Mouse (Mus musculus) lung, postnatal 10 days (tissue): Measurements from ENCODE around the gene Asf1b.
"Not testable (repeated sequence)": the region's sequence is repeated elsewhere in the genome, so short reads cannot be mapped to it uniquely, and the experiment has no call there.

Source experiments
- DNase-seq: peaks from one replicate; pipeline ENCODE4 v3.0.0; 2021

Gene Asf1b

DNA sequence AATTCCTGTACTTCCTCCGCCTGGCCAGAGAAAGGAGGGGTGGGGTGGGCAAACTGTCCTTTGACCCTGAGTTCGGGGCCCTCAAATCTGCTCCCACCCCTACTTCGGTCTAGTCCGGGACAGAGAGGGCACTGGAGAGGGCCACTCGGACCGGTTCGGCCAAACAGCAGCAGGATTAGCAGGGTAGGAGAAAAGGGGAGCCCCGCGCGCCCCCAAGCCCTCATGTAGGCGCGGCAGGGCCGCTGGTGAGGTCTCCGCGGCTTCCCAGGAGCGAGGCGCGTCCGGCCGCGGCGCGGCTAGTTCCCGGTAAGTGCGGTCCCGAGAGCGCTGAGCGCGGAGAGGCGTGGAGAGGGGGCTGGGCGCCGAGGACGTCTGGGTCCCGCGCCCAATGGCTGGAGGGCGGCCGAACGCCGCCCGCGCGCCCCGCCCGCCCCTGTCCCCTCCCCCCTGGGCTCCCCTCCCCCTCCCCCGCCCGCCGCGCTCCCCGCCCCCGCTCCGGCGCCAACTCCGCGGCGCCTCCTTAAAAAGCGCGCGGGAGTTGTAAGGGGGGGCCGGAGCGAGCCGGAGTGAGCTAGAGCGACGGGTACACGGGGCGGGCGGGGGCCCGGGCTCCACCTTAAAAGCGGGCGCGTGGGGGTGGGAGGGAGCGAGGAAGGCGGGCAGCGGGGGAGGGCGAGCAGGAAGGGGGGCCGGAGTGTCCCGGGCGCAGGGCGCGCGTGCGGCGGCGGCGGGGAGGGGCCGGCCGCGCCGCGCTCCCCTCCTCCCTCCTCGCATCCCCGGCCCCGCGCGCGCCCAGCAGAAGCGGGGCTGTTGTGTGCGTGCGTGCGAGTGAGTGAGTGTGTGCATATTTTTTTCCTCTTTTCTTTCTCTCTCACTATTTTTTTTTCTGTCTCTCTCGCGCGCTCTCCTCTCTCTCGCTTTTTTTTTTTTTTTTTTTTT lies 41.5 kb downstream of the Asf1b start:
- peak; percentile 94 for DNase-seq

GRCm38 (mm10) chr8:83997511-83998141 lies 42.3 kb downstream of the Asf1b start, which contains the start of gene Samd1:
TSS of gene Samd1 (plus strand) at chr8:83997672.
- DNase-seq: peak; percentile 62

GRCm38 (mm10) chr8:83998231-83999056 lies 43.1 kb downstream of the Asf1b start:
- DNase-seq: peak; percentile 74

DNA sequence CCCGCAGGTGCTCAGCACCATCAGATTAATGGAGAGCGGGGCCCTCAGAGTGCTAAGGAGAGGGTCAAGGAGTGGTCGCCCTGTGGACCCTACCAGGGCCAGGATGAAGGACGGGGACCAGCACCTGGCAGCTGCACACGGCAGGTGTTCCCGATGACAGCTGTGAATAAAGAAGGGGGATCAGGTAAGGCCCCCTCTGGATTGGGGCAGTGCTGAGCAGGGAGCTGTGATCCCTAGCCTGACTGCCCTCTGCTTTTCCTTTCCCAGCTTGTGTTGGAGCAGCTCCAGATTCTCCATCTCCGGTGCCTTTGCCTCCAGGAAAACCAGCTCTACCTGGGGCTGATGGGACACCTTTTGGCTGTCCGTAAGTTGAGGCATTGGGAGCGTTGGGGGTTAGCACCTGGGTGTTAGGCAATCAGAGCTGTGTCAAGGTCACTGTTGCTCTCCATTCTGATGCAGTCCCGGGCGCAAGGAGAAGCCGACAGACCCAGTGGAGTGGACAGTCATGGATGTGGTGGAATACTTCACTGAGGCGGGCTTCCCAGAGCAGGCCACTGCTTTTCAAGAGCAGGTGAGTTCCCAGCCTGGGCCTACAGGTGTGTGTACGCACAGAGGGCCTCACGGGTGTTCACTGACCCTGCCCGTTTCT lies 43.9 kb downstream of the Asf1b start:
- no peak for DNase-seq

DNA sequence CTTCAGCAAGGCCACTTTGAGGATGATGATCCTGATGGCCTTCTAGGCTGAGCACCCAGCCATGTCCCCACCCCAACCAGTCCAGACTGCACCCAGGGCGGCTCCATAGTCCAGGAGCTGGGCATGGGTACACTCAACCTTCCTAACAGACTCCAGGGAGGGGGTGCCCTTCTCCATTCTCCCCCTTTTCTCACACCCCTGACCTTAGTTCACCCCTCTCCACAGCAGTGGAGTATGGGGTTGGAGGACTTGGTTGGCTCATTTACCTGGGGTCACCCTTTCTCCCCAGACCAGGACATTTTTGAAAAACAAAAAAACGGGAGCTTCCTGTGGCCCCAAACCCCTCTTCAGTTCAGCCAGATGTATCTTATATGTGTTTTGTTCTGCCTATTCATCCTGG lies 44.5 kb downstream of the Asf1b start:
- DNase-seq: no peak

- no peak for DNase-seq
Observed at GRCm38 (mm10) chr8:84001281-84002000, 46.1 kb downstream of the Asf1b start, which contains the start of gene 1700067K01Rik. TSS of gene 1700067K01Rik (plus strand) at chr8:84001502.

GRCm38 (mm10) chr8:84002957-84003611 lies 47.8 kb downstream of the Asf1b start:
- no peak for DNase-seq

DNA sequence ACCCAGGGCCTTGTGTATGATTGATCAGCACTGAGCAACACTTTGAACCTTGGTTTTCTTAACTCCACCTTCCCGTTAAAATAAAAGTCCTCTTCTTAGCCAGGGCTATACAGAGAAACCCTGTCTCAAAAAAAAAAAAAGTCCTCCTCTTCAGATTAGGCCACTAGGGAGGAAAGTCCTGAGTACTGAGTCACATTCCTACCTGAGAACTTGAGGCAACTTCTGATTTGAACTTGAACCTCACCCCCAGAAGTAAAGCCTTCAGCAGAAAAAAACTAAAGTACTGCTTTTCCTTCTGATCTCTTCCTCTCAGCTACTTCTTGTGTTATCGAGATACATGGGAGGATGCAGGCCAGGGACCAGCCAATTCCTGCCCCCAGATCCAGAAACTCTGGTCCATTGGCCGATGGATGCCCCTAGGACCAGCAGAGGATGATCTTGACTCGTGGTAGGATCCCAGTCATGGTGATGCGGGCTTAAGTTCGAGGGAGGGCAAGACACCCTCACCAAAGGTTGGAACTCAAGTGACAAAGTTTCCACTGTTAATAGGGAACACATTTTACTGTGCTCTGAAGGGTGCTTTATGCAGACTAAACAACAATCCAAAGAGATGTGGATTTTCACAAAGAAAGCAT lies 48.4 kb downstream of the Asf1b start:
- no peak for DNase-seq

GRCm38 (mm10) chr8:84004533-84005201 lies 49.4 kb downstream of the Asf1b start:
- DNase-seq: peak; percentile 97

GRCm38 (mm10) chr8:84005502-84005901 lies 50.2 kb downstream of the Asf1b start:
- not testable (repeated sequence) for DNase-seq

DNA sequence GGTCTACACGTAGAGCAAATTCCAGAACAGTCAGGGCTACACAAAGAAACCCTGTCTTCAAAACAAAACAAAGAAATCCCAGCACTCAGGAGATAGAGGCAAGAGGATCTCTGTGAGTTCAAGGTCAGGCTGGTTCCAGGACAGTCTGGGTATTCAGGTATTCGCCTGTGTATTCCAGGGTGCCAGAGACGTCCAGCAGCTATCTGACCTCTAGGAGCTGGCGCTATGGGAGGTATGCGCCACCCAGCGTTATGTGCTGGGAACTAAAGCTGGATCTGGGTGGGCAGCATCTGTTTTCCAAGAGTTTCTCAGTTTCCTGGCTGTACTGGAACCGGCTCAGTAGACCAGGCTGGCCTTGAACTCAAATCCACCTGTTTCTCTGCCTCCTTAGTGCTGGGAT lies 53.1 kb downstream of the Asf1b start:
- DNase-seq: no peak

- peak; percentile 93 for DNase-seq
Observed at GRCm38 (mm10) chr8:84009876-84010275, 54.6 kb downstream of the Asf1b start.

DNA sequence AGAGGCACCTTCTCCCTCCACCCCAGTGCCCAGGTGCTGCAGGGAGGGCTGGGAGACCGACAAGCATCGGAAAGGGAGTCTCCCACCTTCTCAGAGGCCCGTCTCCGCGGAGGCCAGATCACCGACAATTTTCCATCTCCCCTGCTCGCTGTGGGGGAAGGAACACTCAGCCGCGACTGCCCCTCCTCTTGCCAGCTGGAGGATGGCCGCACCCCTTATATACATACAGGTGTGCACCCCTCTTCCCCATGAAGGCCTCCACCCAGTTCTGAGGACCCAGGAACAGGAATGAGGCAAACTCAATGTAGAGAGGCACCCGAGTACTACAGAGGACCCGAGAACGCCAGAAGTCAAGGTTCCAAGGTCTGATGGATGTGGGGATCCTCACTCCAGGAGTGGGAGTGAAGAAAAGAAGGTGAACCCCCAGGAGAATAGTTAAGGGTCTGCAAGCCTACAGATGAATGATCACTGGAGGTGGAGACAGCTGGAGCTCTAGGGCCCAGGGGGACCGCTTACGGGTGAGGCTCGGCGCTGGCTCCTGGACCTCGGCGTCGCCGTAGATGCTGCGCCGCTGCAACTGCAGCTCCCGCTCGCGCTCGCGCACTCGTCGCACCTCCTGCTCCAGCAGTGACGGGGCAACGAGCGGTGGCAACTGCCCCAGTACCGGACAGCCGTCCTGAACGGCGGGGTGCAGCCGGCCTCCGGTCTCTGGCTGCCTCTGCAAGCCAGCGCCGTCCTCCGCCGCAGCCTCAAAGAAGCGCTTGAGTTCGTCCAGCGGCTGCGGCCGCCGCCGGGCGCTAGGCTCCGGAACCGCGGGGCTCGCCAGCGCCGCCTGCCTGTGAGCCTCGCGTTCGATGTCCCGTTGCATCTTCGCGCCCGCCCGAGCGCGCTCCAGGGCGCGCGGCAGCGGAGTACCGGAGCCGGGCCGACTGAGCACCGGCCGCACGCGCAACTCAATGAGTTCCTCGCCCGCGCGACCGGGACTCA lies 55.6 kb downstream of the Asf1b start:
- peak; percentile 79 for DNase-seq

GRCm38 (mm10) chr8:84011705-84012498 lies 56.6 kb downstream of the Asf1b start, which contains the start of gene 2210011C24Rik:
TSS of gene 2210011C24Rik (minus strand) at chr8:84012171.
- DNase-seq: peak; percentile 68

DNA sequence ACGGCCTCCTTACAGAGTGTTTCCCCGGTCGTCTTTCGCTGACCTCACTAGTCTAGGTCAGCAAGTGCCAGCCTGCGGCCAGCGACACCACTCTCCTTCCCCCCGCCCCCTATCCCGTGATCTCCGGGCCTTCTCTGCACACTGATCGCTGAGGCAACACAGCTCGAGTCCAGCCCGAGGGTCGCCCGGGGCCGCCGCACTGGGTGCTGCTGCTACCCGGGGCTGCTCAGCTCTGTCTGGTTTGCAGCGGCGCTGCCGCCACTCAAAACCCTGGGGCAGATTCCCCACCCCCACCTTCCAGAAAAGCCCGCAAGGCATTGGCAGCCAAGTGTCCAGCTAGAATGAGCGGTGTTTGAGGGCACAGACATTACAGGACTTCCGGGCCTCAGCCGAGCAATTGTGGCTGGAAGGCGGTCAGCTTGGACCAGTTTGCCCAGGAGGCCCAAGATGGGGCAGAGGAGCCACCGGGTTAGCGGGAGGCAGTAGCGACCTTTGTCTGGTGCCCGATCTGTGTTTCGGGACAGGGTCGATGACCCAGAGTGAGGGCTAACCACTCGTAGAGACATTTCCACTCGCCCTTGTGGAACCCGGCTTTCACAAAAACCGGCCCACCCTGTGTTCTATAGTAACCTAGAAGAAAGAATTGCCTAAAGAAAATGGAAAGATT lies 57.3 kb downstream of the Asf1b start:
- DNase-seq: no peak

- no peak for DNase-seq
Observed at GRCm38 (mm10) chr8:84015833-84016232, 60.5 kb downstream of the Asf1b start.

DNA sequence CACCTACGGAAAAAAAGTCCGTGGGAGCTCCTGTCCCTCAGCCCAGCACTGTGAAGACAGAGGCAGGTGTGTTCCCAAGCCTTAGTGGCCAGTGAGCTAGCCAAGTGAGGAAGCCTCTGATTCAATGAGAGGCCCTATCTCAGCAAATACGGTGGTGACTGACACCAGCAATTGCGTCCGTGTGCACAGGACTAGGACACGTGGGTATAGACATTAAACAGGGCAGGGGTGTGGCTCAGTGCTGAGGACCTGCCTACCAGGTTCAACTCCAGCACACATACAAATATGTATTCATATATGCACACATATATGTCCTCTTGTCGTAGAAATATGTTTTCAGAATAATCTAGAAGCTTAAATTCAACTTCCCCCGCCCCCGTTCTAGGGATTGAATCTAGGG lies 64.4 kb downstream of the Asf1b start:
- no peak for DNase-seq
